Mouse (Mus musculus): ENCODE data around the gene Rbbp9. TPM values are rescaled to one million over a fixed set of nuclear protein-coding genes. Genes with fewer than 3 reads are reported as not detected.
A peak's percentile ranks its signal among the peaks of the same experiment; 100 is the strongest.
"Not testable (repeated sequence)": the region's sequence is repeated elsewhere in the genome, so short reads cannot be mapped to it uniquely, and the experiment has no call there.

Gene Rbbp9
- polyA plus RNA-seq (2021), result 65.2 TPM

DNA sequence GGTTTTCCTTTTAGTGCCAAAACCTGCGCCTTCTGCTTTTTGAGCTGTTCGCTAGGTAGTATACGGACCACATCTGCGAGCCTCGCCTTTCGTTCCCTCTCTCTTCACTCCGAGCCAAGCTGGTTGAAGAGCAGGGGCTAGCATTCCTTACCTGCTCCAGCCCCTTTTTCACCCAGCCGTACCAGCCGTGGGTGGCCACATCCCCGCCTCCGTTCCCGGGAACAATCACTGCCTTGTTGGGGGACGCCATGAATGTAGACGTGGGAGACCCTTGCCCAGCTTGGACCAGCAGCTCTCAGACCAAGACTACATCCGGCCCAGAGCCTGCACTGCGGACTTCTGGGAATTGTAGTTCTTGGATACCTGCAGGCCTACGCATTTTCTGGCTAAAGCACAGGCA, at the start of gene Rbbp9:
Gene Rbbp9, minus strand, starts transcription at position 341 of the 400 bp plus-strand sequence.
- peak; percentile 79 for ATAC-seq
- POLR2A ChIA-PET, result interaction anchor here (0.8 to 1.9 kb wide), 2 partner anchors 11 to 92 kb away, joined by 3 to 4 read pairs; no protein-coding TSS in a partner anchor
- in situ Hi-C loops (cut with MboI; ENCODE audit: low pct_unique_long_range_greater_than_20kb), result no loop called here
- H3K27me3 ChIP-seq, result no peaks in the 10 kb centered on the region
- CTCF ChIA-PET, result no interaction called here
- DNase-seq (ENCODE audit: low read depth, low spot score), result no peak
- no peak for TF ChIP-seq CTCF (IDR thresholded peaks at IDR 0.05)

DNA sequence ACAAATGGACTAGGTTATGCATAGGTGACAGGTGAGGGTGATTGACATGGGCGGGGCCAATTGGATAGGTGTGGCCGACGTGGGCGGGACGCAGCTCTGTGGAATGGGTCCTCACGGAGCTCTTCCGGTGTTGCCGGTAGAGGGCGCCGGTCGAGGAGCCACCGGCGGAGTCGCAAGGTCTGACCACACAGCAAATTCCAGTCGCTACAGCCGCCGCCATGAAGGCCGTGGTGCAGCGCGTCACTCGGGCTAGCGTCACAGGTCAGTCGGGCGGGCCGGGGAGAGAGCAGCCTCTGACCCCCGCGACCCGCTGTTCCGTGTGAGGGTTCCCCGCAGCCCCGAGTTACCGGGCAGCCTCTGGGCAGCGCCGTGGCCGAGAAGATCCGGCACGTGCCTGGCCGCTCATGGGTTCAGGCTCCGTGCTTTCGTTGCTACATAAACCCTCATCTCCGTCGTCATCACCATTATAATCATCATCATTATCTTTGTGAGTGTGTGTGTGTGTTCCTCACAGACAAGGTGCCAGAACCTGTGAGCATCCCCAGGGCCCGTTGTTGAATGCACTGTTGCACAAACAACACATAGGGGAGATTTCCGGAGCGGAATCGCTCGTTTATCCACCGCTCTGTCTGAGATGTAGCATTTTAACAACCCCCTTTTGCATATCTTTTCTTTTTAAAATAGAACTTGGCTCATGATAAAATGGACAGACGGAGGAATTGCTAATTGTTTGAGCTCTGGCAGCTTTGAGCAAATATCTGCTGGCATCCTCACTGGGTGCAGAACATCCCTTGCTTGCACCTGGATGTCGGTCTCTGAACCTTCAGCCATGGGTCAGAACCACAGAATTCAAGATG, 49.4 kb upstream of the Rbbp9 start, which contains the start of gene Dtd1:
Gene Dtd1, plus strand, starts transcription at position 67 of the 857 bp plus-strand sequence.
- ChIA-PET POLR2A (no interaction called here), CTCF (interaction anchor here (0.7 to 1.8 kb wide), 5 partner anchors 13 to 560 kb away, joined by 3 to 9 read pairs (median 3); no protein-coding TSS in a partner anchor)
- in situ Hi-C loops (cut with MboI; ENCODE audit: low pct_unique_long_range_greater_than_20kb), result loop anchor here (25.0 kb wide), 1 partner anchor 1312 kb away; the partner anchor contains the start of gene Naa20
- TF ChIP-seq CTCF (IDR thresholded peaks at IDR 0.05), result peak; percentile 98
- H3K27me3 ChIP-seq, result no peaks in the 10 kb centered on the region
- DNase-seq (ENCODE audit: low read depth, low spot score) (no peak), ATAC-seq (peak; percentile 96)

GRCm38 (mm10) chr2:144598006-144598405, 47.3 kb upstream of the Rbbp9 start:
- ChIA-PET CTCF (no interaction called here), POLR2A (no interaction called here)
- ATAC-seq, result no peak
- DNase-seq (ENCODE audit: low read depth, low spot score), result no peak
- H3K27me3 ChIP-seq, result no peaks in the 10 kb centered on the region
- TF ChIP-seq CTCF (IDR thresholded peaks at IDR 0.05), result no peak
- in situ Hi-C loops (cut with MboI; ENCODE audit: low pct_unique_long_range_greater_than_20kb), result loop anchor here (25.0 kb wide), 1 partner anchor 1314 kb away; the partner anchor contains the start of gene Naa20

GRCm38 (mm10) chr2:144593951-144594651, 43.4 kb upstream of the Rbbp9 start, which contains the start of gene Smim26:
Gene Smim26, plus strand, starts transcription at chr2:144594054.
- ATAC-seq, result peak; percentile 98
- no peak for TF ChIP-seq CTCF (IDR thresholded peaks at IDR 0.05)
- DNase-seq (ENCODE audit: low read depth, low spot score), result no peak
- ChIA-PET CTCF (no interaction called here), POLR2A (no interaction called here)
- H3K27me3 ChIP-seq, result no peaks in the 10 kb centered on the region
- in situ Hi-C loops (cut with MboI; ENCODE audit: low pct_unique_long_range_greater_than_20kb), result loop anchor here (25.0 kb wide), 1 partner anchor 1318 kb away; the partner anchor contains the start of gene Naa20

DNA sequence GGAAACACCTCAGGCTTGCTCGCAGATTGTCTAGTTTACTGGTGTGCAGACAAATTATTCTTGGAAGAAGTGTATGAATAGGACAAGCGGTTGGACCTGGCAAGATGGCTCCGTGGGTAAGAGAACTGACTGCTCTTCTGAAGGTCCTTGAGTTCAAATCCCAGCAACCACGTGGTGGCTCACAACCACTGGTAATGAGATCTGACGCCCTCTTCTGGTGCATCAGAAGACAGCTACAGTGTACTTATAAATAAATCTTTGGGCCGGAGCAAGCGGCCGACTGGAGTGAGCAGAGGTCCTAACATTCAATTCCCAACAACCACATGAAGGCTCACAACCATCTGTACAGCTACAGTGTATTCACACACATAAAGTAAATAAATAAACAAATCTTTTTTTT, 42.4 kb upstream of the Rbbp9 start:
- CTCF ChIA-PET; DNase-seq (ENCODE audit: low read depth, low spot score); ATAC-seq; H3K27me3 ChIP-seq; POLR2A ChIA-PET: not testable (repeated sequence)
- TF ChIP-seq CTCF (IDR thresholded peaks at IDR 0.05), result peak; percentile 34
- in situ Hi-C loops (cut with MboI; ENCODE audit: low pct_unique_long_range_greater_than_20kb), result loop anchor here (25.0 kb wide), 1 partner anchor 1319 kb away; the partner anchor contains the start of gene Naa20

DNA sequence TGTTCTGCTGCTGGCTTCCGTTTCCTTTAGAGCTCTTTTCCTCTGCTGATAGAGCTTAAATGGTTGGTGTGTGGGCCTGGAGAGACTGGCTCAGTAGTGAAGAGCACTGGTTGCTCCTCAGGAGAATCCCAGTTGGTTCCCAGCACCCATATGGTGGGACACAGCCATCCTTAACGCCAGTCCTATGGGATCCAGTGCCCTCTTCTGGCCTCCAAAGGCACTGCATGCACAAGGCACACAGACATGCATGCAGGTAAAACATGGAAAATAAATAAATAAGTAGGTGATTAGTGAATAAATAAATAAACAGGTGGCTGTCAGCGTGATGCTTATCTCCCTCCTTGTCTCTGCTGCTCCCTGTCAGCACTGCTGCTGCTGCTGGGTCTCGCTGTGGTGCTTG, 38.1 kb upstream of the Rbbp9 start:
- in situ Hi-C loops (cut with MboI; ENCODE audit: low pct_unique_long_range_greater_than_20kb), result loop anchor here (25.0 kb wide), 1 partner anchor 1324 kb away; the partner anchor contains the start of gene Naa20
- H3K27me3 ChIP-seq, result no peaks in the 10 kb centered on the region
- DNase-seq (ENCODE audit: low read depth, low spot score) (no peak), ATAC-seq (no peak)
- TF ChIP-seq CTCF (IDR thresholded peaks at IDR 0.05), result peak; percentile 54
- ChIA-PET CTCF (interaction anchor here (0.7 to 1.4 kb wide), 2 partner anchors 9 to 13 kb away, joined by 3 to 4 read pairs; no protein-coding TSS in a partner anchor), POLR2A (no interaction called here)

GRCm38 (mm10) chr2:144555820-144556552, 5.3 kb upstream of the Rbbp9 start, which contains the start of gene Sec23b:
Gene Sec23b, plus strand, starts transcription at chr2:144556229.
- ATAC-seq (peak; percentile 97), DNase-seq (ENCODE audit: low read depth, low spot score) (peak; percentile 86)
- in situ Hi-C loops (cut with MboI; ENCODE audit: low pct_unique_long_range_greater_than_20kb), result no loop called here
- no peaks in the 10 kb centered on the region for H3K27me3 ChIP-seq
- ChIA-PET POLR2A (interaction anchor here (0.5 to 1.4 kb wide), 2 partner anchors 9 to 18 kb away, joined by 3 to 6 read pairs; no protein-coding TSS in a partner anchor), CTCF (no interaction called here)
- no peak for TF ChIP-seq CTCF (IDR thresholded peaks at IDR 0.05)

DNA sequence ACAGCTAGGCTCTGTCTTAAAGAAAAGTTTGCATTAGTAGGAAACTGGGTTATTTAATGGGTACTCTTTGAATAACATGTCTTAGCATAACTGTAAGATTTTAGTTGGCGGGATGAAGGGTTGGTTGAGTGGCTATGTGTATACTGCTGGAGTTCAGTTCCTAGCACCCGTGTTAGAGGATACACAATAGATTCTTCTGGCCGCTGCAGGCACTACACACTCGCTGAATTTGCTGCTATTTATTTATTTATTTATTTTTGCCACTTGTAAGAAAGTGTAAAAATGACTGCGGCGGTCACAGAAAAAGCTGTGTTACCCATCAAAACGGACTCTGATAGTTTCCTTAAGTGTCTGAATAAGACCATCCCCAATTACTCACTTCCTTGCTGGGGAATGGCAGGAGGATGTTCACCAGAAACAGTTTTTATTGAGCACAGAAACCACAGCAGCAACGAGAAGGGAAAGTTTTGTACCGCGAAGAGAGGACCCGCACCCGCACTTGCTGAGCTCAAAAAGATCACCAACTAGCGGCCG, 4.7 kb upstream of the Rbbp9 start:
- no peaks in the 10 kb centered on the region for H3K27me3 ChIP-seq
- TF ChIP-seq CTCF (IDR thresholded peaks at IDR 0.05), result no peak
- CTCF ChIA-PET, result no interaction called here
- ATAC-seq (peak; percentile 18), DNase-seq (ENCODE audit: low read depth, low spot score) (no peak)
- in situ Hi-C loops (cut with MboI; ENCODE audit: low pct_unique_long_range_greater_than_20kb), result no loop called here
- POLR2A ChIA-PET, result interaction anchor here (0.5 kb wide), 1 partner anchor 19 kb away, joined by 6 read pairs; no protein-coding TSS in a partner anchor

GRCm38 (mm10) chr2:144553905-144554304, 3.2 kb upstream of the Rbbp9 start:
- DNase-seq (ENCODE audit: low read depth, low spot score), result no peak
- in situ Hi-C loops (cut with MboI; ENCODE audit: low pct_unique_long_range_greater_than_20kb), result no loop called here
- ChIA-PET POLR2A (interaction anchor here (0.6 kb wide), 1 partner anchor 394 kb away, joined by 4 read pairs; no protein-coding TSS in a partner anchor), CTCF (no interaction called here)
- no peak for ATAC-seq
- no peak for TF ChIP-seq CTCF (IDR thresholded peaks at IDR 0.05)
- H3K27me3 ChIP-seq, result no peaks in the 10 kb centered on the region

Data from Patski (cell line).